Mouse (Mus musculus): ENCODE measurements at regions not wholly inside any gene's neighbourhood (a gene's known extent, or its start where the extent isn't known, plus 50 kb on each side); places are given as distances from the start of the nearest gene placed in this dataset.
A peak's percentile ranks its signal among the peaks of the same experiment; 100 is the strongest.

DNA sequence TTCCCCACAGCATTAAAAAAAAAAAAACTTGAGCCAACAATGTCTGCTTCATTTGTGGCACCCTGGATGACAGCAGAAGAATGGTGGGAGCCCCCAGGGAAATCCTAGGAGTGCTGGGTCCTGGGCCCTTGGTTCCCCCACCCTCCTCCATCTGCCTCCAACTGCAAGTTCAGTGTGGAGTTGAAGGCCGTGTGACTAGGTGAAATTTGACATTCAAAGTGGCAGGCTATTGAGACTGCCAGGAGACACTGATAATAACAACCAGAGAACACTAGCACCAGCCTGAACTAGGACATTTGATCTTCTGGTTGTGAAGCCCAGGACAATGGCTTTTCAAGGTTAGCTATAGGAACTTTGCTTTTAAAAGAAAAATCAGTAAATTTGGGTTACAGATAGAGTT lies 74.0 kb downstream of the Adamts15 start:
- Histone ChIP-seq H3K27ac (no peak overlapping the region), H3K4me3 (no peak overlapping the region)
- no peak for TF ChIP-seq CTCF (IDR thresholded peaks at IDR 0.05)
- DNase-seq = no peak
- intact Hi-C loops (cut with DNase I) = no loop called here

DNA sequence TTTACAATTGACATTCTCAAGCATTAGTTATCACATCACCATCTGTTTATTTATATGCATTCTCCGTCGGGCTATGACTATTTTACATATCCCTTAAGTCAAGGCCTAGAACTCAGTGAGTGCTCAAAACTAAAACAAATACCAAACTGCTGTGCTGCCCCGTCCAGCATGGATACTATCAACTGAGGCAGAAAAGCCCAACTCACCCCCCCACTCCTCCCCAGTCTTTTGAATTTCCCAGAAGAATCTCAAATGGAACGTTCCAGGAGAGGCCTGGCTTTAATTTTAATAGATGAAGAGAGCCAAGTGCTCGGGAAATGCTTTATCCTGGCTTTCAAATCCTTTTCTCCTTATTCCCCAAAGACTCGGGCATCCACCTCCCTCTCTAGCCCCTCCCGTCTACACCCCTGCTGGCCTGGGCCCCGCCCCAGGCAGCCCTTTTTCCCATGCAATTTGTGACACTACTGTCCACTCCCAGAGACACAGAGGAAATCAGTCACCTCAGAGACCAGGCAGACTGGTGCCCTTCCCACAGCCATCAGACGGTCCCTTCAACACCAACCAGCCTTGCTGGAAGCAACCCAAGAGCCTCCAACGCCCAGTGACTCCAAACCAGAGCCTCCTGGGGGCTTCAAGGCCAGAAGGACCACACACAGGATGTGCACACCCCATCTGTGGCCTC lies 76.5 kb downstream of the Adamts15 start:
- DNase-seq = peak; percentile 45
- Histone ChIP-seq H3K4me3 (no peak overlapping the region), H3K27ac (peak overlapping the region; percentile 35)
- no peak for TF ChIP-seq CTCF (IDR thresholded peaks at IDR 0.05)
- intact Hi-C loops (cut with DNase I) = no loop called here

DNA sequence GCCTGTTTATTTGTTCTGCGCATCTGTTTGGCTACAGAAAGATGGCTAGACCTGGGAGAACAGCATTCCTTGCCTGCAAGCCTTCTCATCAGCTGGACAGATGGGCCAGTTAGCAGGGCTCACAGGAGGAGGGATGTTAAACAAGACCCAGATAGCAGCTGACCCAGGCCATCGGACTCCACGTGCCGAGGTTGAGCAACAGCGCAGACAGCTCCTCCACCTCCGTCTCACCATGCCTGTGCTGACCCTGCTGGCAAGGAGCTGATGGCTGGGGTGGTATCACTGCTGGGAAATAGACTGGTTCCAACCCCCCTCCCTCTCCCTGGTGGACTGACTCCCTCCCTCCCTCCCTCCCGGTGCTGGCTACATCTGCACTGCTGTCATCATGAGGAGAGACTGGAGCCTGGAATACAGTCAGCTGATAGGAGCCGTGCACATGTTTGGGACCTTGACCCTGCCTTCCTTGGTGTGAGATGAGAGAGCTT lies 78.1 kb downstream of the Adamts15 start:
- no peak for TF ChIP-seq CTCF (IDR thresholded peaks at IDR 0.05)
- intact Hi-C loops (cut with DNase I) = no loop called here
- Histone ChIP-seq H3K4me3 (no peak overlapping the region), H3K27ac (peak overlapping the region; percentile 43; the same call in 1 of the 2 replicates)
- peak; percentile 79 for DNase-seq

DNA sequence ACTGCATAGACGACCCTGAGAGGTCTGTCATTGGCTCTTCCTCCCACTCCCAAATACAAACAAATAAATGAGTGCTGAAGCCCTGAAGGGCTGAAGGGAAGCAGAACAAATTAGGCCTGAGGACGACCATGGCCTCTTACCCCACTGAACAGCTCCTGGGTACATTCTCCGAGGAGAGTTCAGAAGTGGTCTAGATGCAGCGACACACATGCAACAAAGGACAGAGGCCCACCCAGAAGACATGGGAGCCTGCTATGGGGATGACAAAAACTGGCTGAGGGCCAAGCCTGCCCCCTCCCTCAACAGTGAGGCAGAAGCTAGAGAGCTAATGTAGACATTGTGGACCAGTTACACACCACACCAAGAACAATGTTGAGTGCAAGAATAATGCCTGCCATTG lies 87.3 kb downstream of the Adamts15 start:
- H3K27ac ChIP-seq = no peak overlapping the region
- no peak overlapping the region for H3K4me3 ChIP-seq
- intact Hi-C loops (cut with DNase I) = no loop called here
- DNase-seq = no peak
- no peak for TF ChIP-seq CTCF (IDR thresholded peaks at IDR 0.05)

DNA sequence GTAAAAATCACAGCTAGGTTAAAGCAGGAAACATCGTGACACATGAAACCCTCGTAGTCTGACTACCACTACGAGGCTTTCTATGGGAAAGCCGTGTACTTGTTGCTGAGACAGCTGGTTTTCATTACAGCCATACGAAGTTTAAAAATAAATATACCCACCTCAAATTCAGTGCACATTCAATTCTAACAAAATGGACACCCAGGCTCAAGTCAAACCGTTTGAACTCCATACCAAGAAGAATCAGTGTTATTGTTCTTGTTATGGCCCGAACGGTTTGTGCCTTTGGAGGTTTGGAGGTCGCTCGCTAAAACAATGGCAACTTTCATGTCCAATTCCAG lies 87.7 kb downstream of the Adamts15 start:
- Histone ChIP-seq H3K27ac (no peak overlapping the region), H3K4me3 (no peak overlapping the region)
- TF ChIP-seq CTCF (IDR thresholded peaks at IDR 0.05) = no peak
- intact Hi-C loops (cut with DNase I) = no loop called here
- no peak for DNase-seq

DNA sequence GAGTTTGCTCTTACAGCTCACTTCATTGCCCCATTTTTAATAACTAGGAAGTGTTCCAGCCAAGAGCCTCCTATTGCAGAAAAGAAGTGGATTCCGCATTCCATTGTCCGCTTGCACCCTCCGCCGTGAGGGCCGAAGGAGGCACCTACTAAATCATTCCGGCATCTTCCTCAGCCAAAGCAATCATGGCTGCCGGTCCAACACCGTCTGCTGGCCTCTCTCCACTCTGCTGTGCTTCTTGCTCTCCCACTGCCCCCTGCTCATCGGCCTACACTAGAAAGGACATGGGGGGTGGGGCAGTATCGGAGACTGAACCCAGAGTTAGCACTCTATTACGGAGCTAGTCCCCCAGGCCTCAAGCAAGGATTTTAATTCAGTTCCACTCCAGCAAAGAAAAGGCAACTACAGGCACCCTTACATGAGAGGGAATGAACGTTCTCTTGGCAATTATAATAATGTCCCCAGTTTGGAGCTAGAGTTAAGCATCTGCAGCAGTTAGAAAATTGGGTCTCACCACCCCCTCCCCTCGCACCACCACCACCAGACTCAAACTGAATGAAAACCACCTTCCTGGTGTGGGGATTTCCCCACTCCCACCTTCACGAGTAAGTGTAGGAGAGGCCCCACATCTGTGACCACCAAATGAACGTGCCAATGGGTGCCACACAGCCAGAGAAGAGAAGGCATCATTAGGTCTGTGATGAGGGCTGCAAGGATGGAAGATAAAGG lies 88.3 kb downstream of the Adamts15 start:
- Histone ChIP-seq H3K27ac (no peak overlapping the region), H3K4me3 (no peak overlapping the region)
- no peak for TF ChIP-seq CTCF (IDR thresholded peaks at IDR 0.05)
- no peak for DNase-seq
- intact Hi-C loops (cut with DNase I) = no loop called here

DNA sequence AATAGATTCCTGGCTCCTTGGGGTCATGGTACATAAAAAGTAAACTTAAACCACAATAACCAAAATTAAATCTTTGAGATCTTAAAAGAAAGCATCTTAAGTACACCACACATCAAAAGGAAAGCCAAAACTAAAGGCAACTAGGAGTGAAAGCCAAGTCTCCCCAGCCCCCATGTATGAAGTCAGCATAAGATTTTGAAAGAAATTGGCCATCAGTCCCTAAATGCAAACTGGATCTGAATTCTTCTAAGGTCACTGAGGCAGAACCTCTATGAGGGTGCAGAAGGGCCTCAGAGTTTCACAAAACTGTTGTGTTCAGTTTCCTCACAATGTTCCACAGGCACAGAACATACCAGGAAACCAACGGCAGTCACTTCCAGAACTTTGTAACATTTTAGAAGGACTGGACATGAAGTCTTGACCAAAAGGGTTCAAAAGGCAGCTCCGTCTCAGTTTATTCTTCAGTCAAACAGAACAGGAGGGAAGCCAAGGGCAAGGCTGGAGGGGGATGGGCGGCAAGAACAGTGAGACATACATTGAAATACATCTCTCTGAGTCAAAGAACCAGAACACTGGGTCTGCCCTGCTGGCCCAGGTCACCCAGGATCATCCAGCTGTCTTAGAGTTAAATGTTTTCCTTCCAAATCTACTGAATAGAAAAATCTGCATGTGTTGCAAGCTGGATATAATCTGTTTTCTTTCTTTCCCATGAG lies 92.9 kb downstream of the Adamts15 start:
- no peak overlapping the region; the same call in 1 of the 2 replicates for H3K27ac ChIP-seq
- no peak for DNase-seq
- intact Hi-C loops (cut with DNase I) = no loop called here
- no peak for TF ChIP-seq CTCF (IDR thresholded peaks at IDR 0.05)
- H3K4me3 ChIP-seq = no peak overlapping the region

DNA sequence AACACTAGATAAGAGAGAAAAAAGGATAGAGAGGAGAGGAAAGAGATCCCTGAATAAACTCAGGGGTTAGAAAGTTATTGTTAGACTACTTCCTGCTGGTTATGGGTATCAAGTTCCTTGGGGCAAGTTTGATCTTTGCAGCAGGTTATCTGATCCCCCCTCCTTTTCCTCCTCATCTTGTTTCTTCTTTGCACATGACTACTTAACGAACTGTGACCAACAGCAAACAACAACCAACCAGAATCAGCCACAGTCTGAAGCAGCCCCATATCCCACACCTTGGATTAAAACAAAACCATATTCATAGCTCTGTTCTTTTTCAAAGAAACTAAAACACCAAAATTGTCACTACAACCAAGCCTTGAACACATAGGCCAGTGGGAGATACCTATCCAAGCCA lies 94.5 kb downstream of the Adamts15 start:
- intact Hi-C loops (cut with DNase I) = no loop called here
- TF ChIP-seq CTCF (IDR thresholded peaks at IDR 0.05) = no peak
- H3K27ac ChIP-seq = no peak overlapping the region
- no peak for DNase-seq
- H3K4me3 ChIP-seq = no peak overlapping the region

DNA sequence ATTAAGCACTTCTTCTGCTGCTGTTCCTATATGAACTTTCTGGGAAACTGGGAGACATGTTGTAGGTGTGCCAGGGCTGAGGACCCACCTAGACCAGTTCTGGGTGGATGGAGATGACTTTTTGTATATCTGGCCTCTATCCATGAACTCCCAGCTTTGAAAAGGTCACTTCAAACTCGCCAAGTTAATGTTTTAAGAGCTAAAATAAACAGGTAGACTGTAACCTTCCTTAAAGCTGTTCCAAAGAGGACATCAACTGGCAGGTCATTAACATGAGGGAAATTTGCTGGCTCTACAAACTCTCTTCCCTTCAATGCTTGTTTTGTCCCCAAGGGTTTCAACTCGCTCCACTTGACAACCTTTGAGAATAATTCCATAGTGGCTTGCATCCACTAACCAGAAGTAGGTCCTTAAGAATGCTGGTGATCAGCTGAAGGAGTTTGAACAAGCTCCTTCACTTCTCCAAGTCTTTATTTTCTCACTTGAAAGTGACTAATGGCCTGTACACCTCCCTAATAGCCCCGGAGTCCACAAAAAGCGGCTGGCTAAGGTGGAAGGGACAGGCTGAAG lies 98.1 kb downstream of the Adamts15 start:
- no peak overlapping the region for H3K4me3 ChIP-seq
- intact Hi-C loops (cut with DNase I) = no loop called here
- TF ChIP-seq CTCF (IDR thresholded peaks at IDR 0.05) = no peak

DNA sequence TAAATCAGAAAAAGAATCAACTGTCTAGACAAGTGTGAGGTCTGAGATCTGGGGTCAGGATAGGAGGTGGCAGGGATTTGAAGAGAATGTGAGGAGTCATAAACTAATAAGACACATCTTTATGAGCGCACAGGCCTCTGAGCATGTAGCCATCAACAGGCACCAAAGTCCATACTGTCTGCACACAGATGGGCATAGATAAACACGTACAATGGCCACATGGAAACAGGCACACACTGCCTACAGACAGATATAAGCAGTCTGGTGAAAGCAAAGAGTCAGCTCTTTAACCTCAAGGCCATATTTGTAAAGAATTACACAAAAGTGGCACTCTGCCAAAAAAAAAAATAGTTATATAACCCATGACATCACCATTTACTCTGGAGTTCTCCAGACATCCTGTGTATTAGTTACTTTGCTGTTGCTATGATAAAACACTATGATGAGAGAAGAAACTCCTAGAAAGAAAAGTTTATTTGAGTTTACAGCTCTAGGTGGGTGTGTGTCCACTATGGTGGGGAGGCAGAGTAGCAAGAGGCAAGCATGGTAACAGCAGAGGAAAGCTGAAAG lies 101.4 kb downstream of the Adamts15 start:
- intact Hi-C loops (cut with DNase I) = no loop called here
- Histone ChIP-seq H3K27ac (no peak overlapping the region), H3K4me3 (no peak overlapping the region)
- no peak for DNase-seq
- TF ChIP-seq CTCF (IDR thresholded peaks at IDR 0.05) = no peak

More for the DNA sequence above, 98.1 kb downstream of the Adamts15 start:
- no peak for DNase-seq
- H3K27ac ChIP-seq = no peak overlapping the region

DNA sequence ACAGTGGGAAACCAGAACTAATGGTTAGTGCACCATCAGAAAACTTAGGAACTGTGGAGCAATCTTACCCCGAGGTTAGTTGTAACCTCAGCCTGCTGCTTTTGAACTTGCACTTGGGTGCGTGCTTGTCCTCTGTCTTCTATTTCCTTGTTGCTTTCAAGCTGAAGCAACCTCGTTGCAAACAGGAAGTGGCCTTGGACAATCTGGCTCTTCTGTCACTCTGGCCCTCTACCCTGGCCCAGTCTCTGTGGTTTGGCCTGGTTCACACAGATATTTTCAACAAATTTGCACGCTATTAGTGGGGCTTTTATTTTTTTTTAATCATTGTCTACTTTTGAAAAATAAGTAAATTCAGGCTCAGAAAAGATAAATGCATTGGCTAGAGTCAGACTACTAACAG lies 109.0 kb downstream of the Adamts15 start:
- Histone ChIP-seq H3K27ac (no peak overlapping the region), H3K4me3 (no peak overlapping the region)
- intact Hi-C loops (cut with DNase I) = no loop called here
- peak; percentile 46 for DNase-seq
- TF ChIP-seq CTCF (IDR thresholded peaks at IDR 0.05) = no peak

DNA sequence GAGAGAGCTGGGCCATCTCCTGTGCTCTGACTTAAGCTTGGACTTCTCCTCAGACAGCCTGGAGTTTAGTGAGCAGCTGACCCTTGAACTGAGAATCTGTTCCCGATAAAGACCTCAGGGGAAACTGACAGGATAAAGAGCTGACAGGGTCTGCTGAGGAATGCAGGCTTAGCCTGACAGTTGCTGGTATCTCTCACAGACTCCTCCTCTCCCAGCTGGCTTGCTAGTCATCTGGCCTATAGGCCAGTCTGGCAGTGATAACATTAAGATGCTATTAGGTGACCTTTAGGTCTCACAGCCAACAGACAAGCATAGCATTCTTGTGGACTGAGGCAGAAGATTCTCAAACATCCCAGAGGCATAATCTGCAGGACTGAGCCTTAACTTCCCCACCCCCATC lies 111.4 kb downstream of the Adamts15 start:
- DNase-seq = no peak
- intact Hi-C loops (cut with DNase I) = no loop called here
- Histone ChIP-seq H3K4me3 (no peak overlapping the region), H3K27ac (no peak overlapping the region)
- no peak for TF ChIP-seq CTCF (IDR thresholded peaks at IDR 0.05)

DNA sequence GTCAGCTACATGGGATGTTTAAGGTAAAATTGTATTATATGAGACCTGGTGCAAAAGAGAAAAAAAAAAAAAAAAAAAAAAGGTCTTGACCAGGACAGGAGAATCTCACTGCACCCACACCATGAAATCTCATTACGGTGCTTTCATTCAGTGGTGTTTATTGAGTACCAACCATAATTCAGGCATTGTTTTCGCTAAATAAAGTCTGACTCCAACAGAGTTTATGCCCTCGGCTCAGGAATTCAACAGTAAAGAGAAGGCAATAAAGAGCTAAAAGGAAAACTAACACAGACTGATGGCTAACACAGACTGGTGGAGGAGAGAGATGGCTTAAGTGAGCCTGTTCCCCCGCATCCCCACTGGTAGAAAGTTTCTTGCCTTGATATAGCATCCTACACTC lies 112.0 kb downstream of the Adamts15 start:
- no peak overlapping the region for H3K4me3 ChIP-seq
- intact Hi-C loops (cut with DNase I) = no loop called here
- TF ChIP-seq CTCF (IDR thresholded peaks at IDR 0.05) = no peak
- no peak for DNase-seq
- no peak overlapping the region for H3K27ac ChIP-seq
